8 mouse cellular contexts compared by ENCODE assay signal in the genomic region with DNA sequence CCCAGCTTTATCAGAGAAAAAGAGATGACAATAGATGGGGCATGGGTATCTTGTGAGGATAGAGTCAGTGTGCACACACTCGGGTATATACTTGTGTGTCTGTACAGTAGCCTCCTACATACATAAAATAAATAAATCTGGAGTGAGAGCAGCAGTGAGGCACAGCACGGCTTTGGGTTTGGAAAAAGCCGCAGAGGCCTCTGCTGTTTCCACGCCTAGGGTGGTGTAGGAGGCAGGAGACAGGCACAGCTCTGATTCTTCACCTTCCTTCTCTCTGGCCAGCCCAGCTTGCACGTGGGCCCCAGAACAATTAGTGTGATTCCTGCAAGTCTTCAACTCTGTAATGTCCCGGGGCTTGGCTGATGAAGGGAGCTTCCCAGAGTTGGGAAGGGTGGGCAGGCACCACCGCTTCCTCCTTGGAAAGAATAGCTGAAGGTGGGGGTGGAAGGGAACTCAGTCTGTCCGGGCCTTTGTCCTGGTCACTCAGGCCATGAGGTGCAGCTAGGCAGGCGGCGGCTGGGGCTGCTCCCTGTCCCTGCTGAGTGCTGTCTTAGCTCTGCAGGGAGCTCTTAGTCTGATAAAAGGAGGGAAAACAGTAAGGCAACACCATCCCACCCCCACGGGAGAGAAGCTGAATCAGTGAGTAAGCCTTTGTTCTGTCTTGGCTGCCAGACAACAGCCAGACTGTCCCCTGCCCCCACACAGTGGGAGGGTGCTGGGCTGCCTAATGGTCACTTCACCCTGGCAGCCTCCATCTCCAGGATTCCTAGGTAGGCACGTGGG. TPM values are rescaled to one million over a fixed set of nuclear protein-coding genes. Genes with fewer than 3 reads are reported as not detected.
DNase-seq lines count a peak whose midpoint lies in the region; ATAC-seq lines count a peak whose summit lies in the region.

No protein-coding gene starts in this region.

- H3K4me3 ChIP-seq in embryonic facial prominence, embryonic 10.5 days = 0 out of 2 replicates have a peak overlapping the region, but pooled peaks have one; percentile 25
- no peak overlapping the region for H3K4me3 ChIP-seq in heart, embryonic 16.5 days (ENCODE audit: low read length)
- no peak overlapping the region for H3K4me3 ChIP-seq in midbrain, embryonic 12.5 days
- no peak overlapping the region for H3K4me3 ChIP-seq in stomach, embryonic 16.5 days (replicated peaks; ENCODE audit: low read length)

- peak overlapping the region; percentile 5; the same call in 1 of the 2 replicates for H3K4me2 ChIP-seq in heart, embryonic 16.5 days (ENCODE audit: low read depth, low read length)
- 0 out of 2 replicates have a peak overlapping the region, but pooled peaks have one; percentile 13 for H3K4me2 ChIP-seq in midbrain, embryonic 12.5 days (replicated peaks)
- H3K4me2 ChIP-seq in stomach, embryonic 16.5 days (ENCODE audit: low read depth, low read length) = no peak overlapping the region

- H3K27me3 ChIP-seq in embryonic facial prominence, embryonic 10.5 days (replicated peaks; ENCODE audit: low read depth, poor library complexity, severe bottlenecking) = peaks cover 9% of the 10 kb centered on the region
- H3K27me3 ChIP-seq in heart, embryonic 16.5 days (ENCODE audit: control insufficient read depth, insufficient read depth, low read length) = no peaks in the 10 kb centered on the region
- H3K27me3 ChIP-seq in midbrain, embryonic 12.5 days = peaks cover 11% of the 10 kb centered on the region; the same call in 1 of the 2 replicates
- H3K27me3 ChIP-seq in stomach, embryonic 16.5 days (ENCODE audit: control insufficient read depth, insufficient read depth, low read length) = no peaks in the 10 kb centered on the region

- peaks cover 45% of the 10 kb centered on the region for H3K4me1 ChIP-seq in embryonic facial prominence, embryonic 10.5 days
- H3K4me1 ChIP-seq in heart, embryonic 16.5 days (ENCODE audit: control insufficient read depth, insufficient read depth, low read length) = peaks cover 41% of the 10 kb centered on the region
- H3K4me1 ChIP-seq in midbrain, embryonic 12.5 days = peaks cover 21% of the 10 kb centered on the region
- peaks cover 35% of the 10 kb centered on the region for H3K4me1 ChIP-seq in stomach, embryonic 16.5 days (ENCODE audit: control insufficient read depth, insufficient read depth, low read length)

- peaks cover 9% of the 10 kb centered on the region; the same call in 1 of the 2 replicates for H3K36me3 ChIP-seq in embryonic facial prominence, embryonic 10.5 days (replicated peaks)
- peaks cover 21% of the 10 kb centered on the region; the same call in 1 of the 2 replicates for H3K36me3 ChIP-seq in heart, embryonic 16.5 days (ENCODE audit: control insufficient read depth, insufficient read depth)
- 0 out of 2 replicates have a peak, but pooled peaks cover 7% of the 10 kb centered on the region for H3K36me3 ChIP-seq in midbrain, embryonic 12.5 days
- H3K36me3 ChIP-seq in stomach, embryonic 16.5 days (ENCODE audit: control insufficient read depth, insufficient read depth, low read length) = no peaks in the 10 kb centered on the region

- peak; percentile 37; the same call in 1 of the 2 replicates for ATAC-seq in heart, embryonic 16.5 days (replicated peaks; ENCODE audit: extremely low read depth, insufficient read depth, low FRiP score)
- ATAC-seq in midbrain, embryonic 12.5 days (ENCODE audit: low FRiP score, low read depth) = peak; percentile 80
- peak; percentile 34 for ATAC-seq in stomach, embryonic 16.5 days (ENCODE audit: insufficient read depth, low FRiP score)

- H3K9me3 ChIP-seq in embryonic facial prominence, embryonic 10.5 days = no peaks in the 10 kb centered on the region
- no peaks in the 10 kb centered on the region for H3K9me3 ChIP-seq in heart, embryonic 16.5 days (replicated peaks; ENCODE audit: control insufficient read depth, low read length)
- no peaks in the 10 kb centered on the region for H3K9me3 ChIP-seq in midbrain, embryonic 12.5 days
- H3K9me3 ChIP-seq in stomach, embryonic 16.5 days (replicated peaks; ENCODE audit: control insufficient read depth, low read length) = no peaks in the 10 kb centered on the region

- peak overlapping the region; percentile 54 for H3K9ac ChIP-seq in heart, embryonic 16.5 days (ENCODE audit: low read length)
- peak overlapping the region; percentile 12; the same call in 1 of the 2 replicates for H3K9ac ChIP-seq in midbrain, embryonic 12.5 days (replicated peaks)
- peak overlapping the region; percentile 56 for H3K9ac ChIP-seq in stomach, embryonic 16.5 days (ENCODE audit: low read length)

- 12% methylated on average over 12 of the region's 12 CpGs for WGBS in embryonic facial prominence, embryonic 10.5 days
- WGBS in heart, embryonic 16.5 days = 14% methylated on average over 12 of the region's 12 CpGs
- WGBS in midbrain, embryonic 12.5 days = 7% methylated on average over 12 of the region's 12 CpGs
- 16% methylated on average over 12 of the region's 12 CpGs for WGBS in stomach, embryonic 16.5 days

- peak; percentile 13 to 28 for DNase-seq in B cell, adult 2 months
- peak; percentile 87 for DNase-seq in MN1 (ENCODE audit: low spot score)
- peak; percentile 60 for DNase-seq in embryonic facial prominence, embryonic 10.5 days (ENCODE audit: low spot score)
- peak; percentile 84 for DNase-seq in layer of hippocampus, adult 9-11 months
- no peak for DNase-seq in urinary bladder, adult 18-20 months (ENCODE audit: low spot score in 2 of 2)

- peak overlapping the region; percentile 88 for H3K27ac ChIP-seq in embryonic facial prominence, embryonic 10.5 days (replicated peaks)
- peak overlapping the region; percentile 69 for H3K27ac ChIP-seq in heart, embryonic 16.5 days (ENCODE audit: low read length)
- H3K27ac ChIP-seq in midbrain, embryonic 12.5 days (replicated peaks) = peak overlapping the region; percentile 79
- H3K27ac ChIP-seq in stomach, embryonic 16.5 days (ENCODE audit: low read length) = peak overlapping the region; percentile 53

RNA-seq across cellular contexts. Expression of gene Pik3ip1, which starts 7.2 kb away (rescaled TPM):
- polyA plus RNA-seq in embryonic facial prominence, embryonic 10.5 days (2016; fragmentation: Nextera tagmentation; extraction: Ambion mirVana) = 7.3 and 11.2 TPM in 2 replicates
- 40.9 and 41.1 TPM in 2 replicates for polyA plus RNA-seq in heart, embryonic 16.5 days (2015; fragmentation: Nextera tagmentation; extraction: Ambion mirVana)
- polyA plus RNA-seq in midbrain, embryonic 12.5 days (2016; fragmentation: Nextera tagmentation; extraction: Ambion mirVana) = 17.3 TPM in 2 replicates
- 9.4 and 11.8 TPM in 2 replicates for polyA plus RNA-seq in stomach, embryonic 16.5 days (2015; fragmentation: Nextera tagmentation; extraction: Ambion mirVana)

RNA-seq across cellular contexts. Expression of gene Patz1, which starts 48.7 kb away (rescaled TPM):
- polyA plus RNA-seq in embryonic facial prominence, embryonic 10.5 days (2016; fragmentation: Nextera tagmentation; extraction: Ambion mirVana) = 91.5 and 96.8 TPM in 2 replicates
- polyA plus RNA-seq in heart, embryonic 16.5 days (2015; fragmentation: Nextera tagmentation; extraction: Ambion mirVana) = 25.7 and 26.3 TPM in 2 replicates
- 140 and 154 TPM in 2 replicates for polyA plus RNA-seq in midbrain, embryonic 12.5 days (2016; fragmentation: Nextera tagmentation; extraction: Ambion mirVana)
- 26.1 and 26.5 TPM in 2 replicates for polyA plus RNA-seq in stomach, embryonic 16.5 days (2015; fragmentation: Nextera tagmentation; extraction: Ambion mirVana)

Comparison
In these comparisons a context has a peak if more than half of its experiments do, and no peak if none do; other contexts are left out.
1. DNase-seq: peak in B cell, adult 2 months (2 of 2), MN1 (single experiment), embryonic facial prominence, embryonic 10.5 days (single experiment) and layer of hippocampus, adult 9-11 months (single experiment); none in urinary bladder, adult 18-20 months (0 of 2).
2. Peak in every context shown above with its lines, with median percentiles within 50 percentile points of each other: H3K27ac ChIP-seq, ATAC-seq and H3K9ac ChIP-seq.